Mouse (Mus musculus) limb, embryonic 12.5 days (tissue): ENCODE measurements around the gene Ntf3. TPM values are rescaled to one million over a fixed set of nuclear protein-coding genes. Genes with fewer than 3 reads are reported as not detected.

Source experiments
- ATAC-seq: fragments of 200-750 bp; cut with Nextera tagmentation; 2 replicates; pipeline ENCODE4 v1.8.0; 2017; ENCODE audit warnings: low read depth, moderate TSS enrichment; ENCODE audit not compliant: insufficient number of reproducible peaks, insufficient read depth, low FRiP score, low TSS enrichment
- H3K27ac ChIP-seq: fragments of 300-500 bp; sonication (generic); 2 replicates; pipeline ENCODE4 v1.5.1; 2016; ENCODE audit warnings: mild to moderate bottlenecking, moderate library complexity
- H3K27me3 ChIP-seq: fragments of 300-500 bp; sonication (generic); 2 replicates; pipeline ENCODE4 v1.6.1; 2016; ENCODE audit warnings: mild to moderate bottlenecking, moderate library complexity
- H3K36me3 ChIP-seq: fragments of 300-500 bp; sonication (generic); 2 replicates; pipeline ENCODE4 v1.6.1; 2016; ENCODE audit warnings: mild to moderate bottlenecking, moderate library complexity
- H3K4me1 ChIP-seq: fragments of 300-500 bp; sonication (generic); replicated peaks from 2 replicates; pipeline ENCODE4 v1.6.1; 2016
- H3K4me2 ChIP-seq: fragments of 300-500 bp; sonication (generic); 2 replicates; pipeline ENCODE4 v1.6.1; 2016; ENCODE audit warnings: mild to moderate bottlenecking, moderate library complexity
- H3K4me3 ChIP-seq: fragments of 300-500 bp; sonication (generic); replicated peaks from 2 replicates; pipeline ENCODE4 v1.5.1; 2016; ENCODE audit warnings: mild to moderate bottlenecking
- H3K9ac ChIP-seq: fragments of 300-500 bp; sonication (generic); replicated peaks from 2 replicates; pipeline ENCODE4 v1.6.1; 2016; ENCODE audit warnings: mild to moderate bottlenecking, moderate library complexity
- H3K9me3 ChIP-seq: fragments of 300-500 bp; sonication (generic); 2 replicates; pipeline ENCODE4 v1.6.1; 2016; ENCODE audit warnings: mild to moderate bottlenecking, moderate library complexity
- WGBS: fragments of 180-500 bp; shearing (Covaris S2); methylation state at CpG from one replicate; pipeline ENCODE4 v1.1.7; 2016; 5-methylcytosine and 5-hydroxymethylcytosine counted together
- polyA plus RNA-seq: library from polyadenylated mRNA; unstranded; fragments of >200 nt; fragmentation: Nextera tagmentation; extraction: Ambion mirVana; gene quantifications from 2 replicates; pipeline ENCODE4 v1.2.1, GENCODE M21; 2016

The Ntf3 gene
- polyA plus RNA-seq, 1 experiment from 2014 or later: 27.6 TPM

GRCm38 (mm10) chr6:126106051-126106797 lies 60.5 kb downstream of the Ntf3 start:
- Histone ChIP-seq H3K4me1 (peaks cover 40% of the 10 kb centered on the region), H3K27me3 (no peaks in the 10 kb centered on the region), H3K4me2 (no peak overlapping the region), H3K4me3 (no peak overlapping the region), H3K36me3 (peaks cover 32% of the 10 kb centered on the region), H3K9ac (no peak overlapping the region; the same call in 1 of the 2 replicates), H3K9me3 (no peaks in the 10 kb centered on the region), H3K27ac (peak overlapping the region; percentile 46)
- WGBS: 69% methylated on average over 7 of the region's 7 CpGs
- peak; percentile 56; the same call in 1 of the 2 replicates for ATAC-seq

- Histone ChIP-seq H3K9me3 (no peaks in the 10 kb centered on the region), H3K27me3 (no peaks in the 10 kb centered on the region), H3K36me3 (peaks cover 32% of the 10 kb centered on the region), H3K4me1 (peaks cover 40% of the 10 kb centered on the region), H3K9ac (no peak overlapping the region), H3K27ac (no peak overlapping the region), H3K4me3 (no peak overlapping the region), H3K4me2 (no peak overlapping the region)
- WGBS: 89% methylated on average over 12 of the region's 12 CpGs
- ATAC-seq: no peak
Measured at GRCm38 (mm10) chr6:126105083-126105740, 61.5 kb downstream of the Ntf3 start.

- no peak overlapping the region for H3K9ac ChIP-seq
- H3K4me3 ChIP-seq: no peak overlapping the region
- H3K9me3 ChIP-seq: no peaks in the 10 kb centered on the region
- H3K36me3 ChIP-seq: peaks cover 49% of the 10 kb centered on the region
- WGBS: 85% methylated on average over 6 of the region's 6 CpGs
- H3K4me2 ChIP-seq: no peak overlapping the region
- H3K27me3 ChIP-seq: no peaks in the 10 kb centered on the region
- no peak overlapping the region for H3K27ac ChIP-seq
- no peak for ATAC-seq
- peaks cover 32% of the 10 kb centered on the region for H3K4me1 ChIP-seq
Measured at GRCm38 (mm10) chr6:126102571-126102970, 64.1 kb downstream of the Ntf3 start.

GRCm38 (mm10) chr6:126102007-126102406 lies 64.7 kb downstream of the Ntf3 start:
- Histone ChIP-seq H3K36me3 (peaks cover 50% of the 10 kb centered on the region), H3K4me3 (no peak overlapping the region), H3K4me2 (no peak overlapping the region), H3K27ac (no peak overlapping the region), H3K9ac (no peak overlapping the region), H3K4me1 (peaks cover 33% of the 10 kb centered on the region), H3K9me3 (no peaks in the 10 kb centered on the region), H3K27me3 (no peaks in the 10 kb centered on the region)
- no peak for ATAC-seq
- WGBS: 89% methylated on average over 11 of the region's 11 CpGs

GRCm38 (mm10) chr6:126100579-126100978 lies 66.1 kb downstream of the Ntf3 start:
- no peak for ATAC-seq
- H3K36me3 ChIP-seq: peaks cover 50% of the 10 kb centered on the region
- H3K4me3 ChIP-seq: no peak overlapping the region
- H3K9me3 ChIP-seq: no peaks in the 10 kb centered on the region
- H3K9ac ChIP-seq: no peak overlapping the region
- no peak overlapping the region for H3K4me2 ChIP-seq
- H3K27me3 ChIP-seq: no peaks in the 10 kb centered on the region
- H3K27ac ChIP-seq: no peak overlapping the region
- WGBS: 100% methylated on average over 1 of the region's 1 CpGs
- peaks cover 19% of the 10 kb centered on the region for H3K4me1 ChIP-seq

- Histone ChIP-seq H3K27ac (no peak overlapping the region), H3K27me3 (no peaks in the 10 kb centered on the region), H3K4me1 (peaks cover 6% of the 10 kb centered on the region), H3K9ac (no peak overlapping the region), H3K36me3 (peaks cover 37% of the 10 kb centered on the region), H3K4me3 (no peak overlapping the region), H3K4me2 (no peak overlapping the region), H3K9me3 (no peaks in the 10 kb centered on the region)
- ATAC-seq: no peak
- WGBS: 52% methylated on average over 5 of the region's 5 CpGs
Measured at GRCm38 (mm10) chr6:126097471-126097870, 69.2 kb downstream of the Ntf3 start.

- Histone ChIP-seq H3K27ac (no peak overlapping the region), H3K9ac (no peak overlapping the region), H3K4me3 (no peak overlapping the region), H3K4me2 (no peak overlapping the region), H3K36me3 (peaks cover 28% of the 10 kb centered on the region), H3K4me1 (peaks cover 6% of the 10 kb centered on the region), H3K9me3 (no peaks in the 10 kb centered on the region), H3K27me3 (no peaks in the 10 kb centered on the region)
- WGBS: 90% methylated on average over 13 of the region's 13 CpGs
- ATAC-seq: no peak
Measured at GRCm38 (mm10) chr6:126096085-126096484, 70.6 kb downstream of the Ntf3 start.

- H3K27me3 ChIP-seq: no peaks in the 10 kb centered on the region
- H3K27ac ChIP-seq: no peak overlapping the region
- H3K9ac ChIP-seq: no peak overlapping the region
- ATAC-seq: no peak
- H3K9me3 ChIP-seq: no peaks in the 10 kb centered on the region
- H3K4me1 ChIP-seq: peaks cover 6% of the 10 kb centered on the region; the same call in 1 of the 2 replicates
- peaks cover 19% of the 10 kb centered on the region for H3K36me3 ChIP-seq
- no peak overlapping the region for H3K4me2 ChIP-seq
- 90% methylated on average over 6 of the region's 6 CpGs for WGBS
- no peak overlapping the region for H3K4me3 ChIP-seq
Measured at GRCm38 (mm10) chr6:126095041-126095440, 71.7 kb downstream of the Ntf3 start.

GRCm38 (mm10) chr6:126092026-126092425 lies 74.7 kb downstream of the Ntf3 start:
- no peak for ATAC-seq
- H3K4me1 ChIP-seq: peaks cover 5% of the 10 kb centered on the region
- H3K36me3 ChIP-seq: no peaks in the 10 kb centered on the region
- H3K9ac ChIP-seq: no peak overlapping the region
- no peak overlapping the region for H3K27ac ChIP-seq
- H3K27me3 ChIP-seq: no peaks in the 10 kb centered on the region
- no peak overlapping the region for H3K4me2 ChIP-seq
- H3K4me3 ChIP-seq: no peak overlapping the region
- 55% methylated on average over 5 of the region's 5 CpGs for WGBS
- no peaks in the 10 kb centered on the region for H3K9me3 ChIP-seq

GRCm38 (mm10) chr6:126090063-126090462 lies 76.6 kb downstream of the Ntf3 start:
- Histone ChIP-seq H3K4me1 (peaks cover 21% of the 10 kb centered on the region), H3K4me2 (no peak overlapping the region), H3K4me3 (no peak overlapping the region), H3K27ac (no peak overlapping the region), H3K27me3 (no peaks in the 10 kb centered on the region), H3K9me3 (no peaks in the 10 kb centered on the region), H3K9ac (no peak overlapping the region), H3K36me3 (no peaks in the 10 kb centered on the region)
- 78% methylated on average over 1 of the region's 1 CpGs for WGBS
- ATAC-seq: no peak

- Histone ChIP-seq H3K4me2 (no peak overlapping the region), H3K4me1 (peaks cover 21% of the 10 kb centered on the region), H3K4me3 (no peak overlapping the region), H3K9me3 (no peaks in the 10 kb centered on the region), H3K27ac (no peak overlapping the region), H3K9ac (no peak overlapping the region), H3K27me3 (no peaks in the 10 kb centered on the region), H3K36me3 (no peaks in the 10 kb centered on the region)
- ATAC-seq: no peak
- 95% methylated on average over 12 of the region's 12 CpGs for WGBS
Measured at GRCm38 (mm10) chr6:126088489-126089265, 78.0 kb downstream of the Ntf3 start.
